Mouse (Mus musculus): ENCODE measurements around the gene Zfhx2. TPM values are rescaled to one million over a fixed set of nuclear protein-coding genes. Genes with fewer than 3 reads are reported as not detected.

Gene Zfhx2
- total and polyA plus RNA-seq, 2 experiments = 1.5 to 1.7 TPM

DNA sequence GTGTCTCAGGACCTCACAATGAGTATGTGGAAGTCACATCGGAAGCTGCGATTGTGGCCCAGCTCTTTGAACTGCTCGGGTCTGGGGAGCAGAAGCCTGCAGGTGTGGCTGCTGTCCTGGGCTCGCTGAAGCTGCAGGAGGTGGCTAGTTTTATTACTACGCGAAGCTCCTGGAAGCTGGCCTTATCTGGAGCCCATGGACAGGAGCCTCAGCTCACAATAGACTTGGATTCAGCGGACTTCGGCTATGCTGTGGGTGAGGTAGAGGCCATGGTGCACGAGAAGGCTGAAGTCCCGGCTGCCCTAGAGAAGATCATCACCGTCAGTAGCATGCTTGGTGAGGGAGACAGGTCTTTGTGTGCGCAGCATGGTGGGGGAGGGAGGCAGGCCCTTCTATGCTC, 3.5 kb upstream of the Zfhx2 start:
- peak overlapping the region; percentile 73 for H3K9ac ChIP-seq (ENCODE audit: low read depth, low read length)
- DNase-seq (ENCODE audit: extremely low read depth, low read depth, low spot score) = peak; percentile 44
- 0 out of 2 replicates have a peak, but pooled peaks have one; percentile 7 for TF ChIP-seq POLR2A (IDR thresholded peaks at IDR 0.05; ENCODE audit: extremely low read depth, insufficient read depth, low read length)
- TF ChIP-seq CTCF (IDR thresholded peaks at IDR 0.05; ENCODE audit: low read depth, low read length) = no peak
- H3K36me3 ChIP-seq (ENCODE audit: control insufficient read depth, insufficient read depth, low read length) = peaks cover 4% of the 10 kb centered on the region; the same call in 1 of the 2 replicates
- H3K27me3 ChIP-seq (ENCODE audit: control insufficient read depth, insufficient read depth, low read length) = no peaks in the 10 kb centered on the region
- 32% methylated on average over 12 of the region's 12 CpGs for WGBS
- H3K79me2 ChIP-seq (ENCODE audit: control insufficient read depth, insufficient read depth, low read length) = peaks cover 3% of the 10 kb centered on the region; the same call in 1 of the 2 replicates
- peaks cover 15% of the 10 kb centered on the region for H3K4me1 ChIP-seq (ENCODE audit: control insufficient read depth, insufficient read depth, low read length)
- peak overlapping the region; percentile 90 for H3K27ac ChIP-seq (replicated peaks; ENCODE audit: insufficient read depth, low read depth, low read length)
- peak overlapping the region; percentile 81 for H3K4me3 ChIP-seq (ENCODE audit: insufficient read depth, low read depth, low read length)

DNA sequence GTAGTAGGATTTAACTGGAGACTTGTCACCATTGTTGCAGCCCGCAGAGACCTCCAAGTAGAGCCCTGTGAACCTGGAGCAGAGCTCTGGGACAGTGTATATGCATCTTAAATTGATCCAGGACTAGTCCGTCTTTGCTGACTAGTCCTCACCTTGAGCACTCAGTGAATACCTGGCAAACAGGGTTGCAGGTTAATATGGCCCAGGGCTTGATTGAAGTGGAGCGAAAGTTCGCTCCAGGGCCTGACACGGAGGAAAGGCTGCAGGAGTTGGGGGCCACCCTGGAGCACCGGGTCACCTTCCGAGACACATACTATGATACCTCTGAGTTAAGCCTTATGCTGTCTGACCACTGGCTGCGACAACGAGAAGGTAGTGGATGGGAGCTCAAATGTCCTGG, 3.1 kb upstream of the Zfhx2 start:
- WGBS = 35% methylated on average over 9 of the region's 9 CpGs
- Histone ChIP-seq H3K36me3 (ENCODE audit: control insufficient read depth, insufficient read depth, low read length) (peaks cover 4% of the 10 kb centered on the region; the same call in 1 of the 2 replicates), H3K4me3 (ENCODE audit: insufficient read depth, low read depth, low read length) (peak overlapping the region; percentile 81), H3K27me3 (ENCODE audit: control insufficient read depth, insufficient read depth, low read length) (no peaks in the 10 kb centered on the region), H3K9ac (ENCODE audit: low read depth, low read length) (peak overlapping the region; percentile 73), H3K27ac (replicated peaks; ENCODE audit: insufficient read depth, low read depth, low read length) (peak overlapping the region; percentile 90), H3K79me2 (ENCODE audit: control insufficient read depth, insufficient read depth, low read length) (peaks cover 3% of the 10 kb centered on the region; the same call in 1 of the 2 replicates), H3K4me1 (ENCODE audit: control insufficient read depth, insufficient read depth, low read length) (peaks cover 15% of the 10 kb centered on the region)
- TF ChIP-seq POLR2A (IDR thresholded peaks at IDR 0.05; ENCODE audit: extremely low read depth, insufficient read depth, low read length) (no peak), CTCF (IDR thresholded peaks at IDR 0.05; ENCODE audit: low read depth, low read length) (no peak)
- DNase-seq (ENCODE audit: extremely low read depth, low read depth, low spot score) = no peak

DNA sequence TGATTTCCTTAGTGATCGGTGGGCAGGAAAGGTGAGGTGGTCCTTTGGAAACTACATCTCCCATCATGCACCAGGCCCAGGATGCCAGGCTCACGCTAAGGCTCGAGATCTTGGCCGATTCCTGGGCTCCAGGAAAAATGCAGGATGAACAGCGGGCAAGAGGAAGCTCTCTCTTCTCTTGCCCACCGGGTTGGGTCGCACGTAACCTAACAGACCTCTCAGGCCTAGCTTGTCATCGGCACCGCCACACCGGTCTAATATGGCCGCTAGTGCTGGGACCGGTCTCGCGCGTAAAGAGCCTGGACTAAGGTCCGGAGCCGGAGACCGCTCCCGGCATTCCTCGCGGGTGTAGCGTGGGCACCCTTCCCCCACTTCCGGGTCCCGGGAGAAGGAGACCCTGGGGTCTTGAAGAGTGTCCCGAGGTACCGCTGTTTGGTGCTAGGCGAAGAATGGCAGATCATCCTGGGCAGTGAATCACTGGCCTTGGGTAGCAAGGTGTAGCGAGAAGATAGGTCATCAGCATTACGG, 2.6 kb upstream of the Zfhx2 start, which contains the start of gene Thtpa:
Thtpa (plus strand) TSS at position 81 of the 528 bp plus-strand sequence.
- peak; percentile 72 for DNase-seq (ENCODE audit: extremely low read depth, low read depth, low spot score)
- TF ChIP-seq POLR2A (IDR thresholded peaks at IDR 0.05; ENCODE audit: extremely low read depth, insufficient read depth, low read length) (peak; percentile 56; the same call in 1 of the 2 replicates), CTCF (IDR thresholded peaks at IDR 0.05; ENCODE audit: low read depth, low read length) (no peak)
- peaks cover 15% of the 10 kb centered on the region for H3K4me1 ChIP-seq (ENCODE audit: control insufficient read depth, insufficient read depth, low read length)
- peaks cover 3% of the 10 kb centered on the region; the same call in 1 of the 2 replicates for H3K79me2 ChIP-seq (ENCODE audit: control insufficient read depth, insufficient read depth, low read length)
- H3K9ac ChIP-seq (ENCODE audit: low read depth, low read length) = peak within 1 kb of the TSS; percentile 73
- peak within 1 kb of the TSS; percentile 90 for H3K27ac ChIP-seq (replicated peaks; ENCODE audit: insufficient read depth, low read depth, low read length)
- no peaks in the 10 kb centered on the region for H3K27me3 ChIP-seq (ENCODE audit: control insufficient read depth, insufficient read depth, low read length)
- H3K36me3 ChIP-seq (ENCODE audit: control insufficient read depth, insufficient read depth, low read length) = peaks cover 4% of the 10 kb centered on the region; the same call in 1 of the 2 replicates
- WGBS = under 1% methylated on average over 30 of the region's 30 CpGs
- H3K4me3 ChIP-seq (ENCODE audit: insufficient read depth, low read depth, low read length) = peak within 1 kb of the TSS; percentile 81

DNA sequence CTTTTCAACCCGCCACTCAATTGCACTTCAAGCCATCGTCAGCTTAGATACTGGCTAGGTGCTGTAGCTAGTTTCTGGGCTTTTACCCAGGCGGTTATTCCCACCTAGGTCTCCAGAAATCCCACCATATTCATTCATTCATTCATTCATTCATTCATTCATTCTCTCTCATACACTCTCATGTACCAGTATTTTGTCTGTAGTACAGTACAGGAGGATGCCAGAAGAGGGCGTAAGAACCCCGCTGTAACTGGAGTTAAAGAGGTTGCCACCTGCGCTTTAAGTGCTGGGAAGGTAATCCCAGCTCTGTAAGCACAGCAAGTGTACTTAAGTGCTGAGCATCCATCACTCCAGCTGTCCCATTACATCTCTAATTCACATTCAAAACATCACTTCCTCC, 1.8 kb upstream of the Zfhx2 start:
- peaks cover 15% of the 10 kb centered on the region for H3K4me1 ChIP-seq (ENCODE audit: control insufficient read depth, insufficient read depth, low read length)
- peaks cover 6% of the 10 kb centered on the region; the same call in 1 of the 2 replicates for H3K79me2 ChIP-seq (ENCODE audit: control insufficient read depth, insufficient read depth, low read length)
- peaks cover 4% of the 10 kb centered on the region; the same call in 1 of the 2 replicates for H3K36me3 ChIP-seq (ENCODE audit: control insufficient read depth, insufficient read depth, low read length)
- H3K27me3 ChIP-seq (ENCODE audit: control insufficient read depth, insufficient read depth, low read length) = no peaks in the 10 kb centered on the region
- TF ChIP-seq POLR2A (IDR thresholded peaks at IDR 0.05; ENCODE audit: extremely low read depth, insufficient read depth, low read length) (no peak), CTCF (IDR thresholded peaks at IDR 0.05; ENCODE audit: low read depth, low read length) (no peak)
- H3K4me3 ChIP-seq (ENCODE audit: insufficient read depth, low read depth, low read length) = no peak overlapping the region
- peak; percentile 24 for DNase-seq (ENCODE audit: extremely low read depth, low read depth, low spot score)
- 56% methylated on average over 6 of the region's 6 CpGs for WGBS
- no peak overlapping the region for H3K9ac ChIP-seq (ENCODE audit: low read depth, low read length)
- no peak overlapping the region for H3K27ac ChIP-seq (replicated peaks; ENCODE audit: insufficient read depth, low read depth, low read length)

DNA sequence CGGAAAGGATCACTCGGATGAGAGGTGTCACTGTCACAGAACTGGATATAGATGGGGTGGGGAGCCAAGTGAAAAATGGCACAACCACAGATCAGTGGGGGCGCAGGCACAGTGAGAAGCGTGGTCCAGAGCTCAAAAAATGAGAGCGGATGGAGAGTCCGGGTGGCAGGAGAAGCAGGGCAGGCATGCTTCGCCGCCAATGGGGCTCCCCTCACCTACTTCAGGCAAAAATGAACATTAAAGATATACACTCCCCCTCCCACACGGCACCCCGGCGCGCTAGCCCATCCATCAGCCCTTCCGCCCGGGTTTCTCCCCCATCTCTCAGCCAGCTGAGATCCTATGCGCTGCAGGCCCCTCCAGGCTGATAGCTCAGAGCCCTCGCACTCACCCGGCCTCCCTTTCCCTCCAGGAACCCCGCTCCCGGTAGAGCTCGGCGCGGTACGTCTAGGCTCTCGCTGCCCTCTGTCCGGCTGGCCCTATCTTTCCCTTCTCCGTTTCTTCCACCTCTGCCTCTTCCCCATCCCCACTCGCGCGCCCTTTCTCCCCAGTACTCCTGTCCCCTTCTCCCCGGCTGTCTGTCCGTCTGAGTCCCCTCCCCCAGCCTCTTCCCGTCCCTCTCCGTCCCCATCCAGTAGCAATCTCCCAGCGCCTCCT, 787 bp downstream of the Zfhx2 start:
- WGBS = 12% methylated on average over 34 of the region's 34 CpGs
- TF ChIP-seq CTCF (IDR thresholded peaks at IDR 0.05; ENCODE audit: low read depth, low read length) (no peak), POLR2A (IDR thresholded peaks at IDR 0.05; ENCODE audit: extremely low read depth, insufficient read depth, low read length) (no peak)
- Histone ChIP-seq H3K4me3 (ENCODE audit: insufficient read depth, low read depth, low read length) (peak overlapping the region; percentile 70), H3K79me2 (ENCODE audit: control insufficient read depth, insufficient read depth, low read length) (peaks cover 11% of the 10 kb centered on the region; the same call in 1 of the 2 replicates), H3K36me3 (ENCODE audit: control insufficient read depth, insufficient read depth, low read length) (no peaks in the 10 kb centered on the region), H3K9ac (ENCODE audit: low read depth, low read length) (peak overlapping the region; percentile 81), H3K27ac (replicated peaks; ENCODE audit: insufficient read depth, low read depth, low read length) (peak overlapping the region; percentile 75), H3K4me1 (ENCODE audit: control insufficient read depth, insufficient read depth, low read length) (peaks cover 11% of the 10 kb centered on the region), H3K27me3 (ENCODE audit: control insufficient read depth, insufficient read depth, low read length) (no peaks in the 10 kb centered on the region)
- DNase-seq (ENCODE audit: extremely low read depth, low read depth, low spot score) = no peak
